Mouse (Mus musculus): ENCODE results near the gene Plxnb1. TPM values are rescaled to one million over a fixed set of nuclear protein-coding genes. Genes with fewer than 3 reads are reported as not detected.

Plxnb1 gene
- polyA plus RNA-seq, 1 experiment from 2014 or later = 7.4 TPM

DNA sequence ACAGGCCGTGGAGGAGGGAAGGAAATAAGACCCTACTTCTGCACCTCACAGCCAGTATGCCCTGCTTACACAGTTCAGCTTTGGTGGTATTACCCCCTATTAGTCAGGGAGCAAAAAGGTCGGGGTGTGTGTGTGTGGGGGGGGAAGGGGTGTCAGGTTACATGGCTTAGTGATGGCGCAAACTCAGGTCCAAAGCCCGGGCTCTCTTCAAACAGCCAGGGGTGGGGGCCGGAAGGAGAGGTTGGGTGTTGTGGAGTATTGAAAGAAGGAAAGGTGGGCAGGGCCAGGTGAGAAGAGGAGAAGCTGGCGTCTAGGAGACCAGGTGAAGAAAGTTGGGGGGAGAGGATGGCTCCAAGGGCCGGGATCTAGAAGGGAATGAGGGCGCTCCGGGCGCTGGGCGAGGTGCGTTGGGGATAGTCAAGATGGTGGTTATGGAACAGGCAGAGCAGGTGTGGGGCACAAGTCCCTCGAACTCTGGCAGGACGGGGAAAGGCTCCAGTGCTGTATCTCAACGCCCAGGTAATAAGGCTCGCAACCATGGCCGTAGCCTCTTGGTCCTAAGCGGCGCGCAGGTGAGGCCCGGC is 544 bp upstream of the Plxnb1 start:
- Histone ChIP-seq H3K36me3 (ENCODE audit: control insufficient read depth, insufficient read depth, low read length) (peaks cover 2% of the 10 kb centered on the region; the same call in 1 of the 2 replicates), H3K27ac (ENCODE audit: low read depth, low read length) (peak overlapping the region; percentile 91), H3K4me3 (ENCODE audit: low read depth, low read length) (peak overlapping the region; percentile 61), H3K4me2 (peak overlapping the region; percentile 65), H3K4me1 (replicated peaks; ENCODE audit: control insufficient read depth, insufficient read depth, low read length) (peaks cover 21% of the 10 kb centered on the region), H3K9me3 (ENCODE audit: control insufficient read depth, low read length) (no peaks in the 10 kb centered on the region), H3K27me3 (replicated peaks; ENCODE audit: control insufficient read depth, insufficient read depth, low read length) (peaks cover 35% of the 10 kb centered on the region), H3K9ac (ENCODE audit: low read depth, low read length) (peak overlapping the region; percentile 69)
- whole genome bisulfite sequencing = 7% methylated on average over 21 of the region's 21 CpGs
- ATAC-seq (replicated peaks; ENCODE audit: low FRiP score) = peak; percentile 24
- DNase-seq (ENCODE audit: low spot score) = peak; percentile 64

DNA sequence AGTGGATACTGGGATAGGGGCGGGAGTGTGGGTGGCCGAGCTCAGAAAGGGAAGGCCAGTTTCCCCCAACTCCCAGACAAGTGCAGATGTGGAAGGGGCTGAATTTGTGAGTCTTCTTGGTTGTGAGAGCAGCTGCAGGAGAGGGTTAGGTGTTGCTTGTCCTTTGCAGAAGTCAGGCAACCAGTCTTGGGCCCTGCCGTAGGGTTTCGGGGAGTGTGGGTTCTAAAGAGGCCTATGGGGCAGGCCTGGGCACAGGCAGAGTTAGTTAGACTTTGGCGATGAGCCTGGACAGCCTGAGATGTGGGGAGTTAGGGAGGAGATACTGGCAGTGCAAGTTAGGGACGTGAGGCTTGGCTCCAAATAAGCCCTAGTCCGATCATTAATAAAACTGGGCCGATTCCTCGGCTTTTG is 1.1 kb downstream of the Plxnb1 start:
- H3K4me1 ChIP-seq (replicated peaks; ENCODE audit: control insufficient read depth, insufficient read depth, low read length) = peaks cover 21% of the 10 kb centered on the region
- 47% methylated on average over 9 of the region's 9 CpGs for WGBS

DNA sequence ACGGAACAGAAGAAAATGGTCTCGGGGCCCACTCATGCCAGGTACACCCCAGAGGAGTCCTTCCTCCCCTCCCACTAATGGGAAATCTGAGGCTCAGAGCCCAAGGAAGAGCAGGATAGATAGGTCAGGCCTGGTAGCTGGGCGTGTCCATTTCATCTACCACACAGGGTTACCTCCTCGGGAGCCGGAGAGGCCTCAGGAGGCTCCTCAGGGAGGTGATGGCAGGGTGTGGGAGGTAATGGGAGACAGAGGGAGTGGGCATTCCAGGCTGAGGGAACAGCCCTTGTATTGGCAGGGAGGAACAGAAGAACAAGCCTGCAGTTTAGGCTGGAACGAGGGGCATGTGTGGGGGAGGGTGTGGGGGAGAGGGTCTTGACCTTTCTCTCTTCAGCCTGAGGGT is 1.7 kb downstream of the Plxnb1 start:
- H3K9me3 ChIP-seq (ENCODE audit: control insufficient read depth, low read length) = no peaks in the 10 kb centered on the region
- peak overlapping the region; percentile 13 for H3K9ac ChIP-seq (ENCODE audit: low read depth, low read length)
- DNase-seq (ENCODE audit: low spot score) = no peak
- H3K4me1 ChIP-seq (replicated peaks; ENCODE audit: control insufficient read depth, insufficient read depth, low read length) = peaks cover 21% of the 10 kb centered on the region
- ATAC-seq (replicated peaks; ENCODE audit: low FRiP score) = no peak
- peak overlapping the region; percentile 61 for H3K4me3 ChIP-seq (ENCODE audit: low read depth, low read length)
- no peaks in the 10 kb centered on the region for H3K36me3 ChIP-seq (ENCODE audit: control insufficient read depth, insufficient read depth, low read length)
- H3K27ac ChIP-seq (ENCODE audit: low read depth, low read length) = peak overlapping the region; percentile 4; the same call in 1 of the 2 replicates
- WGBS = 47% methylated on average over 6 of the region's 6 CpGs
- peak overlapping the region; percentile 65 for H3K4me2 ChIP-seq
- peaks cover 35% of the 10 kb centered on the region for H3K27me3 ChIP-seq (replicated peaks; ENCODE audit: control insufficient read depth, insufficient read depth, low read length)

More for the DNA sequence above, 1.1 kb downstream of the Plxnb1 start:
- DNase-seq (ENCODE audit: low spot score) = no peak
- Histone ChIP-seq H3K27me3 (replicated peaks; ENCODE audit: control insufficient read depth, insufficient read depth, low read length) (peaks cover 35% of the 10 kb centered on the region), H3K4me2 (peak overlapping the region; percentile 65), H3K27ac (ENCODE audit: low read depth, low read length) (peak overlapping the region; percentile 91), H3K4me3 (ENCODE audit: low read depth, low read length) (peak overlapping the region; percentile 61), H3K9ac (ENCODE audit: low read depth, low read length) (peak overlapping the region; percentile 69), H3K9me3 (ENCODE audit: control insufficient read depth, low read length) (no peaks in the 10 kb centered on the region), H3K36me3 (ENCODE audit: control insufficient read depth, insufficient read depth, low read length) (peaks cover 2% of the 10 kb centered on the region; the same call in 1 of the 2 replicates)
- no peak for ATAC-seq (replicated peaks; ENCODE audit: low FRiP score)

DNA sequence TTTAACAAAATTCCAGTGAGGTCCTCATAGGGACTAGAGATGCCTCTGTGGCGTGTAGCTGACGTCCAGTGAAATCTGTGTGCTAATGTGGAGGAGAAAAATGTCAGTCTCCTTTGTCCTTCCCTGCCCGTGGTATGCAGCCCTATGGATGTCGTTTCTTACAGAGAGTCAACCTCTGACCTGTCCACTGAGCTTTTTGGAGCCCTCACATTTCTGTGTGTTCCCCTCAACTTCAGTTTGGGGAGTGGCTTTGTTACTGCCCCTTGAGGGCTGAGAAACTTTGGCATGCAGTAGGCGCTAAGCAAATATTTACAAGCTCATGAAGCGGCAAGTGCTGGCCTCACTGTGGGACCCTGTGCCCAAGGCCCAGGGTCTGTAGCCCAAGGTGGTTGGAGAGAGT is 2.1 kb downstream of the Plxnb1 start:
- H3K27ac ChIP-seq (ENCODE audit: low read depth, low read length) = peak overlapping the region; percentile 4; the same call in 1 of the 2 replicates
- H3K4me2 ChIP-seq = peak overlapping the region; percentile 65
- H3K9me3 ChIP-seq (ENCODE audit: control insufficient read depth, low read length) = no peaks in the 10 kb centered on the region
- DNase-seq (ENCODE audit: low spot score) (no peak), ATAC-seq (replicated peaks; ENCODE audit: low FRiP score) (no peak)
- no peaks in the 10 kb centered on the region; the same call in 1 of the 2 replicates for H3K36me3 ChIP-seq (ENCODE audit: control insufficient read depth, insufficient read depth, low read length)
- peaks cover 21% of the 10 kb centered on the region for H3K4me1 ChIP-seq (replicated peaks; ENCODE audit: control insufficient read depth, insufficient read depth, low read length)
- 56% methylated on average over 6 of the region's 6 CpGs for WGBS
- H3K9ac ChIP-seq (ENCODE audit: low read depth, low read length) = no peak overlapping the region; the same call in 1 of the 2 replicates
- H3K4me3 ChIP-seq (ENCODE audit: low read depth, low read length) = peak overlapping the region; percentile 61
- H3K27me3 ChIP-seq (replicated peaks; ENCODE audit: control insufficient read depth, insufficient read depth, low read length) = peaks cover 35% of the 10 kb centered on the region

DNA sequence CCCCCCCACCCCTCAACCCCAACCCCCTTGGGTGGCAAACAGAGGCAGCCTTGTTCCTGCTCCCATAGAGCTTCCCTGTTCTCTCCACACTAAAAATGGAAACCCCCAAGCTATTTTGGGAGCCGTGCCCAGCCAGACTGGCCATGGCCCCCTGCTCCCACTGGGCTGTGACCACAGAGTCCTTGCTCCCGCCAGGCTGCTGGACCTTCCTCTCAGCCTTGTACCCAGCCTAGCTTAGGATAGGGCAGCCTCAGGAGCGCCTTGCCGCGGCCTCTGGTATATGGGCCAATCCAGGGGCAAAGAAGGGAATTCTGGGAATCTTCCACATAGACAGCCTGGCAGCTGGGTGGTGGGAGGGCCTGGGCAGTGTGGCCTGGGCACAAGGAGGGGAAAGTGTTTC is 2.6 kb downstream of the Plxnb1 start:
- Histone ChIP-seq H3K27me3 (replicated peaks; ENCODE audit: control insufficient read depth, insufficient read depth, low read length) (peaks cover 35% of the 10 kb centered on the region), H3K9ac (ENCODE audit: low read depth, low read length) (no peak overlapping the region), H3K36me3 (ENCODE audit: control insufficient read depth, insufficient read depth, low read length) (no peaks in the 10 kb centered on the region; the same call in 1 of the 2 replicates), H3K27ac (ENCODE audit: low read depth, low read length) (no peak overlapping the region), H3K4me2 (peak overlapping the region; percentile 65), H3K9me3 (ENCODE audit: control insufficient read depth, low read length) (no peaks in the 10 kb centered on the region), H3K4me3 (ENCODE audit: low read depth, low read length) (no peak overlapping the region), H3K4me1 (replicated peaks; ENCODE audit: control insufficient read depth, insufficient read depth, low read length) (peaks cover 21% of the 10 kb centered on the region)
- 66% methylated on average over 5 of the region's 5 CpGs for WGBS
- DNase-seq (ENCODE audit: low spot score) (no peak), ATAC-seq (replicated peaks; ENCODE audit: low FRiP score) (no peak)

DNA sequence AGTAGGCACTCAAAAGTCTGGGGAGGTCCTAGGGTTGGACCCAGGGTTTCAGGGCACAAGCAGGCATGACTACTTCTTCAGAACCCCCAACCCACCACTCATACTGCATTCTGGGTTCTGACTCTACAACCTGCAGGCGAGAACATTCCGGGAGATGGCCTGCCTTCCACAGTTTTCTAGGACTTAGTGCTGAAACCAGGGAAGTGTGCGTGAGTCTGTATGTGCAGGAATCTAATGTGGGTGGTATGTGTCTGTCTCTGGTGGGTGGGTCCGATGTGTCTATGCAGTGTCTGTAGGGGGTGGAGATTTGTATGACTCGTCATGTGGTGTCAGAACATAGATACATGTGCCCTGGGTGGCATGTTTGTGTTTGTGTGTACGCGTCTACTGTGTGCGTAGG is 3.2 kb downstream of the Plxnb1 start:
- 87% methylated on average over 8 of the region's 8 CpGs for WGBS
- H3K27ac ChIP-seq (ENCODE audit: low read depth, low read length) = no peak overlapping the region
- H3K4me3 ChIP-seq (ENCODE audit: low read depth, low read length) = no peak overlapping the region
- ATAC-seq (replicated peaks; ENCODE audit: low FRiP score) (no peak), DNase-seq (ENCODE audit: low spot score) (no peak)
- peaks cover 21% of the 10 kb centered on the region for H3K4me1 ChIP-seq (replicated peaks; ENCODE audit: control insufficient read depth, insufficient read depth, low read length)
- H3K36me3 ChIP-seq (ENCODE audit: control insufficient read depth, insufficient read depth, low read length) = no peaks in the 10 kb centered on the region; the same call in 1 of the 2 replicates
- no peak overlapping the region for H3K4me2 ChIP-seq
- no peak overlapping the region for H3K9ac ChIP-seq (ENCODE audit: low read depth, low read length)
- H3K9me3 ChIP-seq (ENCODE audit: control insufficient read depth, low read length) = no peaks in the 10 kb centered on the region
- H3K27me3 ChIP-seq (replicated peaks; ENCODE audit: control insufficient read depth, insufficient read depth, low read length) = peaks cover 35% of the 10 kb centered on the region

DNA sequence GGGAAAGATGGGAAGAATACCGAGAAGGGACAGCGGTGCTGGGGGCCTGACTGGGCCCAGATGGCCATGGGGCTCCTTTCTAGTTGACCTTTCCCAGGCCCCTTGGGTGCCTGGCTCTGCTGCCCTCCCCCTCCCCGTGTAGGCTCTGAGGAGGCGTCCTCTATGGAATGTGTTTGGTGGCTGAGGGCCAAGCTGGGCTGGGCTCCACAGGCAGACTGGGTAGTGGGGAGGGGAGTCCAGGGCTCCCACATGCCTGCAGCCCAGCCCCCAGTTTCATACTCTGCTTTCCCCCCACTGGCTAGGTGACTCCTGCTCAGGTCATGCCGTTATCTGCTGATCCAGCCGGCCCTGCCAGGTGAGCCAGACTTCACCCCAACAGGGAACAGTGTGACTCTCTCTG is 3.8 kb downstream of the Plxnb1 start:
- no peak overlapping the region for H3K4me3 ChIP-seq (ENCODE audit: low read depth, low read length)
- no peak overlapping the region for H3K27ac ChIP-seq (ENCODE audit: low read depth, low read length)
- H3K9ac ChIP-seq (ENCODE audit: low read depth, low read length) = no peak overlapping the region
- ATAC-seq (replicated peaks; ENCODE audit: low FRiP score) (no peak), DNase-seq (ENCODE audit: low spot score) (no peak)
- WGBS = 56% methylated on average over 6 of the region's 6 CpGs
- H3K4me2 ChIP-seq = no peak overlapping the region
- peaks cover 3% of the 10 kb centered on the region; the same call in 1 of the 2 replicates for H3K36me3 ChIP-seq (ENCODE audit: control insufficient read depth, insufficient read depth, low read length)
- peaks cover 35% of the 10 kb centered on the region for H3K27me3 ChIP-seq (replicated peaks; ENCODE audit: control insufficient read depth, insufficient read depth, low read length)
- H3K9me3 ChIP-seq (ENCODE audit: control insufficient read depth, low read length) = no peaks in the 10 kb centered on the region
- H3K4me1 ChIP-seq (replicated peaks; ENCODE audit: control insufficient read depth, insufficient read depth, low read length) = peaks cover 21% of the 10 kb centered on the region

DNA sequence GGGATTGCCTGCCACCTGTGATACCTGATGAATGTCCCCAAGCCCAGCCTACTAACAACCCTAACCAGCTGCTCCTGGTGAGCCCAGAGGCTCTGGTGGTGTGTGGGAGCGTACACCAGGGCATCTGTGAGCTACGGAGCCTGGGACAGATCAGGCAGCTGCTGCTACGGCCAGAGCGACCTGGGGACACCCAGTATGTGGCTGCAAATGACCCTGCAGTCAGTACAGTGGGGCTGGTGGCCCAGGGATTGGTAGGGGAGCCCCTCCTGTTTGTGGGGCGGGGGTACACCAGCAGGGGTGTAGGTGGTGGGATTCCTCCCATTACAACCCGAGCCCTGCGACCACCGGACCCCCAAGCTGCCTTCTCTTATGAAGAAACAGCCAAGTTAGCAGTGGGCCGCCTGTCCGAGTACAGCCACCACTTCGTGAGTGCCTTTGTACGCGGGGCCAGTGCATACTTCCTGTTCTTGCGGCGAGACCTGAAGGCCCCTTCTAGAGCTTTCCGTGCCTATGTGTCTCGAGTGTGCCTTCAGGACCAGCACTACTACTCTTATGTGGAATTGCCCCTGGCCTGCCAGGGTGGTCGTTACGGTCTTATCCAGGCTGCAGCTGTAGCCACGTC is 5.2 kb downstream of the Plxnb1 start:
- H3K27ac ChIP-seq (ENCODE audit: low read depth, low read length) = no peak overlapping the region
- ATAC-seq (replicated peaks; ENCODE audit: low FRiP score) = no peak
- peaks cover 15% of the 10 kb centered on the region for H3K4me1 ChIP-seq (replicated peaks; ENCODE audit: control insufficient read depth, insufficient read depth, low read length)

More for the DNA sequence above, 5.2 kb downstream of the Plxnb1 start:
- Histone ChIP-seq H3K36me3 (ENCODE audit: control insufficient read depth, insufficient read depth, low read length) (peaks cover 11% of the 10 kb centered on the region; the same call in 1 of the 2 replicates), H3K9me3 (ENCODE audit: control insufficient read depth, low read length) (no peaks in the 10 kb centered on the region), H3K27me3 (replicated peaks; ENCODE audit: control insufficient read depth, insufficient read depth, low read length) (peaks cover 21% of the 10 kb centered on the region), H3K4me3 (ENCODE audit: low read depth, low read length) (no peak overlapping the region), H3K4me2 (no peak overlapping the region), H3K9ac (ENCODE audit: low read depth, low read length) (no peak overlapping the region)
- 84% methylated on average over 20 of the region's 20 CpGs for WGBS
- DNase-seq (ENCODE audit: low spot score) = no peak
